Mouse (Mus musculus) kidney, postnatal 0 days (tissue): ENCODE results near the gene Cass4. TPM values are rescaled to one million over a fixed set of nuclear protein-coding genes. Genes with fewer than 3 reads are reported as not detected.

ENCODE experiments used
- ATAC-seq: fragments of 200-750 bp; cut with Nextera tagmentation; replicated peaks from 2 replicates; pipeline ENCODE4 v1.8.0; 2017; ENCODE audit warnings: low read depth, moderate number of reproducible peaks, moderate TSS enrichment, moderate library complexity; ENCODE audit not compliant: low FRiP score
- DNase-seq: peaks from one replicate; pipeline ENCODE4 v3.0.0-alpha.2; 2016; ENCODE audit warnings: low spot score
- H3K27ac ChIP-seq: fragments of 300-500 bp; sonication (generic); 2 replicates; pipeline ENCODE4 v1.5.1; 2014; ENCODE audit warnings: mild to moderate bottlenecking
- H3K27me3 ChIP-seq: fragments of 300-500 bp; sonication (generic); 2 replicates; pipeline ENCODE4 v1.6.1; 2014; ENCODE audit warnings: low read length, mixed read lengths; ENCODE audit not compliant: insufficient read depth
- H3K36me3 ChIP-seq: fragments of 300-500 bp; sonication (generic); 2 replicates; pipeline ENCODE4 v1.6.1; 2014; ENCODE audit warnings: low read length, mixed read lengths; ENCODE audit not compliant: insufficient read depth
- H3K4me1 ChIP-seq: fragments of 300-500 bp; sonication (generic); replicated peaks from 2 replicates; pipeline ENCODE4 v1.6.1; 2014; ENCODE audit warnings: antibody characterized with exemption, low read length, mixed read lengths; ENCODE audit not compliant: insufficient read depth
- H3K4me2 ChIP-seq: fragments of 300-500 bp; sonication (generic); 2 replicates; pipeline ENCODE4 v1.6.1; 2014; ENCODE audit warnings: mild to moderate bottlenecking, low read length, moderate library complexity, mixed read lengths
- H3K4me3 ChIP-seq: fragments of 300-500 bp; sonication (generic); replicated peaks from 2 replicates; pipeline ENCODE4 v1.5.1; 2014; ENCODE audit warnings: low read depth, low read length
- H3K9ac ChIP-seq: fragments of 300-500 bp; sonication (generic); 2 replicates; pipeline ENCODE4 v1.6.1; 2014; ENCODE audit warnings: low read depth, low read length
- H3K9me3 ChIP-seq: fragments of 300-500 bp; sonication (generic); replicated peaks from 2 replicates; pipeline ENCODE4 v1.6.1; 2016; ENCODE audit warnings: low read length, inconsistent platforms, mixed read lengths
- CTCF ChIP-seq: IDR thresholded peaks from 2 replicates; pipeline ENCODE4 v1.5.1; 2016; ENCODE audit warnings: antibody characterized with exemption, low read depth, mild to moderate bottlenecking, moderate library complexity
- WGBS: fragments of 180-500 bp; shearing (Covaris S2); extraction: QIAGEN DNeasy Blood & Tissue Kit; methylation state at CpG from one replicate; pipeline ENCODE4 v1.1.7; 2014; 5-methylcytosine and 5-hydroxymethylcytosine counted together
- polyA plus RNA-seq: library from polyadenylated mRNA; unstranded; fragments of >200 nt; fragmentation: Nextera tagmentation; extraction: Ambion mirVana; gene quantifications from 2 replicates; pipeline ENCODE4 v1.2.1, GENCODE M21; 2015

Gene Cass4
- polyA plus RNA-seq, 1 experiment from 2014 or later = 0.13 TPM

DNA sequence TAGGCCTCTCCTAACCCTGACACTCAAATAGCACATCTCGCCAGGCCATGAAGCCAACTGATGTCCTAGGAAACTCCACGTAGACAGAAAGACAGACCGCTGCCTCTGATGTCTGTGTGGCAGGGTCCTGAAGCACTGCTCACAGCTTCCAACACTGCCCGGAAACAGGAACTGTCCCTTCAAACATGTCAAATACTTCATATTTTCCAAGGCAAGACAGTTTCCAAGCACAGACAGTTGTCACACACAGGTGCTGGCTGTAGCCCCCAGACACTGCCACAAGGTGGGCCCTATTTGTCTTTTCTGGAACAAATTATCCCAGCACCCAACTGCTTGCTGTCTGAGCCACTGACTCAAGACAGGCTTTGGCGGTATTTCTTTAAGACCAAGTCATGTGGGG lies 24.6 kb downstream of the Cass4 start:
- H3K27ac ChIP-seq = no peak overlapping the region
- ATAC-seq = no peak
- no peak for DNase-seq
- H3K27me3 ChIP-seq = no peaks in the 10 kb centered on the region
- H3K4me2 ChIP-seq = no peak overlapping the region
- H3K9ac ChIP-seq = no peak overlapping the region
- WGBS = 86% methylated on average over 5 of the region's 5 CpGs
- no peaks in the 10 kb centered on the region for H3K36me3 ChIP-seq
- TF ChIP-seq CTCF = no peak
- no peaks in the 10 kb centered on the region for H3K9me3 ChIP-seq
- H3K4me3 ChIP-seq = no peak overlapping the region
- H3K4me1 ChIP-seq = peaks cover 2% of the 10 kb centered on the region

DNA sequence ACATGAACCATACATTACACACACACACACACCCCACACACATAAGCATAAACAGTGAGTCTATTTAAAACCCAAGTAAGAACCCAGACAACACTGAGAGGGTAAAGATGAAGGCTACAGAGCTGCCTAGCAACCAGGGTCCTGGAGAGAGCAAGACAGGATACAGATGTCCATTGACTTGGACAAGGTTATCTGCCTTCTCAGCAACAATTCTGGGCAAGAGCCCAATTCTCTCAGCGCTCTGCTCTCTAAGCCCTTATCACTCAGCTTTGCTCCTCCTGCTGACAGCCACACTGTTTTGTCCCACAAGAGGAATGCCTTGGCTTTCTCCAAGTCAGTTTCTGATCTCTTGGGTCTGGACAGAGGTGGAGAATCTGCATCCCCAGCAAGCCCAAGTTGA lies 37.0 kb downstream of the Cass4 start:
- Histone ChIP-seq H3K27me3 (no peaks in the 10 kb centered on the region), H3K4me2 (no peak overlapping the region), H3K36me3 (no peaks in the 10 kb centered on the region), H3K4me1 (no peaks in the 10 kb centered on the region), H3K4me3 (no peak overlapping the region), H3K9ac (no peak overlapping the region), H3K27ac (no peak overlapping the region), H3K9me3 (no peaks in the 10 kb centered on the region)
- WGBS = 68% methylated on average over 1 of the region's 1 CpGs
- ATAC-seq (no peak), DNase-seq (peak; percentile 59)
- no peak for TF ChIP-seq CTCF

DNA sequence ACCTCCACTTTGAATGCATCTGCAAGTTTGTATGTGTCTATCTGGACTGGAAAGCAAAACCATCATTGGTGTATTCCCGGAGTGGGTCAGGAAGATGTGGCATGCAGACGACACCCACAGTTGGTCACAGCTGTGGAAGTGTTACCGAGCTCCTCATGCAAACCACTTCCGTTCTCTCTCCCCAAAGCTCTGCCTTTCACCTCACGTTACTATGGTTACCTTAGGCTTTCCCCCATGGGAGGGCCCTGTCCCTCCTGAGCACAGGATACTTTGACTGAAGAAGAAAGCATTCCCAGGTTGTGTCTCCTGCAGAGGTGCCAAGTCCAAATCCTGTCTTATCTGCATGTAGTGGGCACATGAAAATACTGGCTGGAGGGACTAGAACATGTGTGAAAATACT lies 40.2 kb downstream of the Cass4 start:
- Histone ChIP-seq H3K9ac (no peak overlapping the region), H3K27ac (no peak overlapping the region), H3K4me3 (no peak overlapping the region), H3K36me3 (no peaks in the 10 kb centered on the region), H3K4me1 (no peaks in the 10 kb centered on the region), H3K27me3 (no peaks in the 10 kb centered on the region), H3K4me2 (no peak overlapping the region), H3K9me3 (no peaks in the 10 kb centered on the region)
- DNase-seq (no peak), ATAC-seq (no peak)
- no peak for TF ChIP-seq CTCF
- WGBS = 43% methylated on average over 5 of the region's 5 CpGs

DNA sequence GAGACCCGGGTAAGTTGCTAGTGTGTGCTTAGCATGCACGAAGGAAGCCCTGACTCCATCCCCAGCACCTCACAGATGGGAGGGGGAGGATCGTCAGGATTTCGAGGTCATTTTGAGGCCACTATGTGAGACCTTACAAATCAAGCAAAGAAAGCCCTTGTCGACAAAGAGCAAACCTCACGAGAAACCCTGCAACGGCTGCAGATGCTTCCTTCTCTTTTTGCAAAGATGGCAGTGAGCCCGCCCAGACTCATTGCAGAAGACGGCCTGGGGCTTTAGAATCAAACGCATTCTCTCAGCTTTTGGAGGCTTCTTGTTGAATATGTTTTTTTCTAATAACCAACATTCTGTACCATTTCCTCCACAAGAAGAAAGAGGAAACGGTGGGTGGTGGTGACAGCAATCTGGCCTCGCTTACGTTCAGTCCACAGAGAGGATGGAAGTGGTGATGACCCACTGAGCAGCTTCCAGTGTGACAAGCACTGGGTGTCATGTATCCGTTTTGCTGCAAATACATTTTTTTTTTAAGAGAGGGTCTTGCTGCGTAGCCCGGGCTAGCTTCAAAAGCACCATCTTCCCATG lies 43.9 kb downstream of the Cass4 start:
- no peaks in the 10 kb centered on the region for H3K9me3 ChIP-seq
- no peak overlapping the region for H3K4me2 ChIP-seq
- H3K4me1 ChIP-seq = peaks cover 16% of the 10 kb centered on the region
- no peaks in the 10 kb centered on the region for H3K27me3 ChIP-seq
- no peak overlapping the region for H3K9ac ChIP-seq
- H3K27ac ChIP-seq = no peak overlapping the region
- no peak for DNase-seq
- no peak for ATAC-seq
- no peak for TF ChIP-seq CTCF
- H3K4me3 ChIP-seq = no peak overlapping the region
- no peaks in the 10 kb centered on the region for H3K36me3 ChIP-seq
- 63% methylated on average over 16 of the region's 16 CpGs for WGBS

DNA sequence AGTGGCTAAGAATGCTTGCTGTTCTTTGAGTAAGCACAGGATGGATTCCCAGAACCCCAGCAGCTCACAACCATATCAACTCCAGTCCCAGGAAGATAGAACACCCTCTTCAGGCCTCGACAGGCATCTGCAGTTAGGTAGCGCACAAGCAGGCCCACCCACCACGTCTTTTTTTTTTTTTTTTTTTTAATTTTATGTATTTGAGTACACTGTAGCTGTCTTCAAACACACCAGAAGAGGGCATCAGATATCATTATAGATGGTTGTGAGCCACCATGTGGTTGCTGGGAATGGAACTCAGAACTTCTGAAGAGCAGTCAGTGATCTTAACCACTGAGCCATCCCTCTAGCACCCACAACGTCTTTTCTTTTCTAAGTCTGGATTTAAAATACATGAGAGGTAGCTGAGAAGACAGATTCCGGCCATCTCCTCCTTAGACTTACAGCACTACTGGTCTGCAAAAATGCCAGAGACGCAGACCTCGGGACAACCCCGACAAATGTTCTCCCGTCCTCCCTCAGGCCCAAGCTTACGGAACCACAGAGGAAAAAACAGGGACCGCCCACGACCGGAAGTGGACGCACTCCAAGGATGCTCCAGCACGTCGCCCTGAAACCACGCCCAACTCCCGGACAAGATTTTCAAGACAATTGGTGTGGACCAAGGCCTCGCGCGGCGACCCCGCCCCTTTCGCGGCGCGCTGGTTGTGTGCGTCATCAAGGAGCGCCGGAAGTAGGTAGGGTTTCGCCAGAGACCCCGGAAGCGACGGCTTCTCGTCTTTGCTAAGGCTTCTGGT lies 46.4 kb downstream of the Cass4 start, which contains the start of gene Rtf2:
Rtf2 (plus strand) TSS at position 714 of the 797 bp plus-strand sequence.
- no peak for TF ChIP-seq CTCF
- Histone ChIP-seq H3K27ac (peak within 1 kb of the TSS; percentile 65; the same call in 1 of the 2 replicates), H3K36me3 (no peaks in the 10 kb centered on the region), H3K4me1 (peaks cover 16% of the 10 kb centered on the region), H3K9me3 (no peaks in the 10 kb centered on the region), H3K4me3 (peak within 1 kb of the TSS; percentile 78), H3K4me2 (peak within 1 kb of the TSS; percentile 85), H3K9ac (peak within 1 kb of the TSS; percentile 69), H3K27me3 (no peaks in the 10 kb centered on the region)
- DNase-seq = peak; percentile 99
- 2% methylated on average over 35 of the region's 35 CpGs for WGBS
- ATAC-seq = peak; percentile 97

DNA sequence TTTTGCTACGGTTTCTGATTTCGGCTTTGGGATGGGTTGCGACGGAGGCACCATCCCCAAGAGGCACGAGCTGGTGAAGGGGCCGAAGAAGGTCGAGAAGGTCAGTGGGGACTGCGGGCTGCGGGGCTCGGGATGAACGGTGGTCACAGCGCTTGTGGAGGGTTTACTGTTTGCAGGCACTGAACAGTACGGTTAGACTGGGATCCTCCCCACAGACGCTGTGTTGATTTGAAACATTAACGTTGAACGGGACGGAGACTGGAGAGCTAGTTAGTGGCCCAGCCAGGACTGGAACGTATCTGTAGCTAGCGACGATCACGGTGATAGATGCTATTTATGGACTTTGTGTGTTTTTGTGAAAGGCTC lies 47.0 kb downstream of the Cass4 start:
- Histone ChIP-seq H3K27ac (peak overlapping the region; percentile 1; the same call in 1 of the 2 replicates), H3K4me3 (peak overlapping the region; percentile 78), H3K9me3 (no peaks in the 10 kb centered on the region), H3K36me3 (0 out of 2 replicates have a peak, but pooled peaks cover 1% of the 10 kb centered on the region), H3K4me2 (peak overlapping the region; percentile 85), H3K27me3 (no peaks in the 10 kb centered on the region), H3K4me1 (peaks cover 16% of the 10 kb centered on the region), H3K9ac (peak overlapping the region; percentile 69)
- DNase-seq (no peak), ATAC-seq (peak; percentile 62)
- under 1% methylated on average over 21 of the region's 21 CpGs for WGBS
- no peak for TF ChIP-seq CTCF
